Comparison of ENCODE assay signal across 9 mouse cellular contexts in the genomic region with DNA sequence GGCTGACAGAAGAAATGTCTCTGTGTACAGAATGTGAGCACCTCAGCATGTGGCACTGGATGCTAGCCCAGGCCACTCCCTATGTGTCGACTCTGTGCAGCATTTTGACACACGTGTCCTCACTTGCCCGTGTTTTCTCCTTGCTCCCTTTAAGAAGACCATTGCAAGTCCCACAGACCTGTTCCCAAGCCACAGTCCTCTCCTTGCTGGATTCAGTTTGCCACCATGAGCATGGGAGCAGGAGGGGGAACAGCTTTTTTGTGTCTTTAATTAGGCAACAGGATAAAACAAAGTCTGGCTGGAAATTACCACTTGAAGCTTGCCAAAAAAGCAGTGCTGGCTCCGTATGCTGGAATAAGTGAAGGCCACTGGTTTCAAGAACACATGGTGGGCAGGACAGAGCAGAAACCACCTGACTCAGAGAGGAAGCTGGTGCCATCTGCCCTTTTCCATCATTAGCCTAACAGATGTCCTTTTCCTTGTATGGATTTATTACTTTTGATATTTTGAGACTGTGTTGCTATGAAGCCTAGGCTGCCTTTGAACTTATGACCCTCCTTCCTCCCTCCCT. TPM values are rescaled to one million over a fixed set of nuclear protein-coding genes. Genes with fewer than 3 reads are reported as not detected.
DNase-seq lines count a peak whose midpoint lies in the region; ATAC-seq lines count a peak whose summit lies in the region.
"Had no signal": no experiment of that assay in that cellular context is flagged by ENCODE, and none has a peak within 500 bp of the region (broad histone marks: within the 10 kb centered on the region; RNA-seq: fewer than 3 reads in every experiment).

No protein-coding gene starts in this region.

- H3K9me3 ChIP-seq in midbrain, embryonic 12.5 days: no peaks in the 10 kb centered on the region
- H3K9me3 ChIP-seq in midbrain, embryonic 11.5 days (ENCODE audit: control insufficient read depth, low read length): no peaks in the 10 kb centered on the region
- no peaks in the 10 kb centered on the region for H3K9me3 ChIP-seq in embryonic facial prominence, embryonic 10.5 days
- no peaks in the 10 kb centered on the region for H3K9me3 ChIP-seq in limb, embryonic 13.5 days
- H3K9me3 ChIP-seq: heart, embryonic 10.5 days had no signal

- peaks cover 27% of the 10 kb centered on the region for H3K4me1 ChIP-seq in midbrain, embryonic 12.5 days
- peaks cover 22% of the 10 kb centered on the region for H3K4me1 ChIP-seq in midbrain, embryonic 11.5 days (ENCODE audit: control insufficient read depth, insufficient read depth, low read length)
- H3K4me1 ChIP-seq in embryonic facial prominence, embryonic 10.5 days: peaks cover 66% of the 10 kb centered on the region
- H3K4me1 ChIP-seq in limb, embryonic 13.5 days: peaks cover 40% of the 10 kb centered on the region

- no peaks in the 10 kb centered on the region for H3K27me3 ChIP-seq in midbrain, embryonic 12.5 days
- H3K27me3 ChIP-seq in midbrain, embryonic 11.5 days (ENCODE audit: control insufficient read depth, insufficient read depth, low read length): no peaks in the 10 kb centered on the region
- H3K27me3 ChIP-seq in embryonic facial prominence, embryonic 10.5 days (replicated peaks; ENCODE audit: low read depth, poor library complexity, severe bottlenecking): no peaks in the 10 kb centered on the region
- H3K27me3 ChIP-seq in limb, embryonic 13.5 days: no peaks in the 10 kb centered on the region; the same call in 1 of the 2 replicates

- no peak overlapping the region for H3K4me3 ChIP-seq in midbrain, embryonic 12.5 days
- H3K4me3 ChIP-seq in midbrain, embryonic 11.5 days (ENCODE audit: low read depth, low read length): no peak overlapping the region
- no peak overlapping the region for H3K4me3 ChIP-seq in embryonic facial prominence, embryonic 10.5 days
- H3K4me3 ChIP-seq in limb, embryonic 13.5 days: no peak overlapping the region
- H3K4me3 ChIP-seq: heart, embryonic 10.5 days had no signal

- DNase-seq in embryo, embryonic 11 days: peak; percentile 27
- DNase-seq in embryo, embryonic 10.5 days (ENCODE audit: low spot score): no peak
- DNase-seq in midbrain, embryonic 11.5 days (ENCODE audit: low spot score, missing footprints): no peak
- no peak for DNase-seq in embryonic facial prominence, embryonic 10.5 days (ENCODE audit: low spot score)
- no peak for DNase-seq in frontal cortex, postnatal 14 days (ENCODE audit: low spot score in 2 of 2)

- peaks cover 23% of the 10 kb centered on the region for H3K36me3 ChIP-seq in midbrain, embryonic 12.5 days
- H3K36me3 ChIP-seq in midbrain, embryonic 11.5 days (ENCODE audit: control insufficient read depth, insufficient read depth, low read length): peaks cover 3% of the 10 kb centered on the region; the same call in 1 of the 2 replicates
- peaks cover 35% of the 10 kb centered on the region for H3K36me3 ChIP-seq in embryonic facial prominence, embryonic 10.5 days (replicated peaks)
- peaks cover 31% of the 10 kb centered on the region for H3K36me3 ChIP-seq in limb, embryonic 13.5 days

- 78% methylated on average over 4 of the region's 4 CpGs for WGBS in midbrain, embryonic 12.5 days
- 81% methylated on average over 4 of the region's 4 CpGs for WGBS in midbrain, embryonic 11.5 days
- WGBS in embryonic facial prominence, embryonic 10.5 days: 79% methylated on average over 4 of the region's 4 CpGs
- 27% methylated on average over 4 of the region's 4 CpGs for WGBS in limb, embryonic 13.5 days

- H3K4me2 ChIP-seq in midbrain, embryonic 12.5 days (replicated peaks): no peak overlapping the region
- no peak overlapping the region for H3K4me2 ChIP-seq in midbrain, embryonic 11.5 days
- 0 out of 2 replicates have a peak overlapping the region, but pooled peaks have one; percentile 14 for H3K4me2 ChIP-seq in limb, embryonic 13.5 days (replicated peaks)

- H3K9ac ChIP-seq in midbrain, embryonic 12.5 days (replicated peaks): no peak overlapping the region
- H3K9ac ChIP-seq in midbrain, embryonic 11.5 days (ENCODE audit: low read length): no peak overlapping the region
- H3K9ac ChIP-seq in limb, embryonic 13.5 days: peak overlapping the region; percentile 32; the same call in 1 of the 2 replicates

- no peak for ATAC-seq in midbrain, embryonic 12.5 days (ENCODE audit: low FRiP score, low read depth)
- ATAC-seq in midbrain, embryonic 11.5 days (ENCODE audit: low FRiP score): no peak
- ATAC-seq in limb, embryonic 13.5 days (ENCODE audit: low FRiP score, low read depth): peak; percentile 44; the same call in 1 of the 2 replicates
- ATAC-seq in CD4-positive, CD25-positive, alpha-beta regulatory T cell, adult 4 months: no peak

- H3K27ac ChIP-seq in midbrain, embryonic 12.5 days (replicated peaks): peak overlapping the region; percentile 1; the same call in 1 of the 2 replicates
- no peak overlapping the region for H3K27ac ChIP-seq in midbrain, embryonic 11.5 days (ENCODE audit: low read depth, low read length)
- H3K27ac ChIP-seq in embryonic facial prominence, embryonic 10.5 days (replicated peaks): peak overlapping the region; percentile 62
- H3K27ac ChIP-seq in limb, embryonic 13.5 days: peak overlapping the region; percentile 65; the same call in 1 of the 2 replicates
- H3K27ac ChIP-seq: heart, embryonic 10.5 days had no signal

RNA-seq across cellular contexts. Expression of gene Glod4, which starts 12.0 kb away (rescaled TPM):
- 113 and 116 TPM in 2 replicates for polyA plus RNA-seq in midbrain, embryonic 12.5 days (2016; fragmentation: Nextera tagmentation; extraction: Ambion mirVana)
- polyA plus RNA-seq in midbrain, embryonic 11.5 days (2014; fragmentation: Nextera tagmentation; extraction: Ambion mirVana): 131 and 138 TPM in 2 replicates
- 136 and 142 TPM in 2 replicates for polyA plus RNA-seq in embryonic facial prominence, embryonic 10.5 days (2016; fragmentation: Nextera tagmentation; extraction: Ambion mirVana)
- polyA plus RNA-seq in limb, embryonic 13.5 days (2015; fragmentation: Nextera tagmentation; extraction: Ambion mirVana): 129 and 135 TPM in 2 replicates
- polyA plus RNA-seq in CD4-positive, CD25-positive, alpha-beta regulatory T cell, adult 4 months (2017; shearing (Covaris generic)): 10 to 100 TPM; 78.6 to 89.4 TPM

RNA-seq across cellular contexts. Expression of gene Mrm3, which starts 12.0 kb away (rescaled TPM):
- polyA plus RNA-seq in midbrain, embryonic 12.5 days (2016; fragmentation: Nextera tagmentation; extraction: Ambion mirVana): 16.4 and 17.7 TPM in 2 replicates
- polyA plus RNA-seq in midbrain, embryonic 11.5 days (2014; fragmentation: Nextera tagmentation; extraction: Ambion mirVana): 19.5 and 20.1 TPM in 2 replicates
- 26.1 and 28.8 TPM in 2 replicates for polyA plus RNA-seq in embryonic facial prominence, embryonic 10.5 days (2016; fragmentation: Nextera tagmentation; extraction: Ambion mirVana)
- 26.2 and 26.8 TPM in 2 replicates for polyA plus RNA-seq in limb, embryonic 13.5 days (2015; fragmentation: Nextera tagmentation; extraction: Ambion mirVana)
- 10 to 100 TPM; 13.2 to 19.9 TPM for polyA plus RNA-seq in CD4-positive, CD25-positive, alpha-beta regulatory T cell, adult 4 months (2017; shearing (Covaris generic))

RNA-seq across cellular contexts. Expression of gene Gemin4, which starts 38.1 kb away (rescaled TPM):
- 26.2 and 33.1 TPM in 2 replicates for polyA plus RNA-seq in midbrain, embryonic 12.5 days (2016; fragmentation: Nextera tagmentation; extraction: Ambion mirVana)
- 31.1 and 42.8 TPM in 2 replicates for polyA plus RNA-seq in midbrain, embryonic 11.5 days (2014; fragmentation: Nextera tagmentation; extraction: Ambion mirVana)
- polyA plus RNA-seq in embryonic facial prominence, embryonic 10.5 days (2016; fragmentation: Nextera tagmentation; extraction: Ambion mirVana): 53.9 and 58.9 TPM in 2 replicates
- polyA plus RNA-seq in limb, embryonic 13.5 days (2015; fragmentation: Nextera tagmentation; extraction: Ambion mirVana): 31.6 and 35.2 TPM in 2 replicates
- polyA plus RNA-seq in CD4-positive, CD25-positive, alpha-beta regulatory T cell, adult 4 months (2017; shearing (Covaris generic)): 10 to 100 TPM; 10.2 to 19.1 TPM

RNA-seq across cellular contexts. Expression of gene Dbil5, which starts 38.1 kb away (rescaled TPM):
- polyA plus RNA-seq in midbrain, embryonic 12.5 days (2016; fragmentation: Nextera tagmentation; extraction: Ambion mirVana): 0.88 TPM in 1 of 2 replicates, not detected in the other
- polyA plus RNA-seq in midbrain, embryonic 11.5 days (2014; fragmentation: Nextera tagmentation; extraction: Ambion mirVana): 0.34 and 0.40 TPM in 2 replicates
- 0.75 and 0.83 TPM in 2 replicates for polyA plus RNA-seq in embryonic facial prominence, embryonic 10.5 days (2016; fragmentation: Nextera tagmentation; extraction: Ambion mirVana)
- 0.64 and 1.1 TPM in 2 replicates for polyA plus RNA-seq in limb, embryonic 13.5 days (2015; fragmentation: Nextera tagmentation; extraction: Ambion mirVana)
- under 1 TPM in 1 of 2 experiments, not detected in 1; 0.58 TPM for polyA plus RNA-seq in CD4-positive, CD25-positive, alpha-beta regulatory T cell, adult 4 months (2017; shearing (Covaris generic))
